Mouse (Mus musculus) hindbrain, embryonic 11.5 days (tissue): ENCODE measurements around the gene Myef2. TPM values are rescaled to one million over a fixed set of nuclear protein-coding genes. Genes with fewer than 3 reads are reported as not detected.
"Not testable (repeated sequence)": the region's sequence is repeated elsewhere in the genome, so short reads cannot be mapped to it uniquely, and the experiment has no call there.

Experiments
- ATAC-seq: fragments of 200-750 bp; cut with Nextera tagmentation; 2 replicates; pipeline ENCODE4 v1.8.0; 2017; ENCODE audit warnings: mild to moderate bottlenecking, moderate TSS enrichment, moderate library complexity; ENCODE audit not compliant: low FRiP score
- DNase-seq: peaks from one replicate; pipeline ENCODE4 v3.0.0-alpha.2; 2015; ENCODE audit warnings: low spot score
- H3K27ac ChIP-seq: fragments of 300-500 bp; sonication (generic); 2 replicates; pipeline ENCODE4 v1.5.1; 2014; ENCODE audit warnings: mild to moderate bottlenecking, low read depth, low read length
- H3K27me3 ChIP-seq: fragments of 300-500 bp; sonication (generic); 2 replicates; pipeline ENCODE4 v1.6.1; 2014; ENCODE audit warnings: mild to moderate bottlenecking, low read length, moderate library complexity, mixed read lengths; ENCODE audit not compliant: control insufficient read depth, insufficient read depth
- H3K36me3 ChIP-seq: fragments of 300-500 bp; sonication (generic); 2 replicates; pipeline ENCODE4 v1.6.1; 2014; ENCODE audit warnings: mild to moderate bottlenecking, low read length, moderate library complexity, mixed read lengths; ENCODE audit not compliant: control insufficient read depth, insufficient read depth
- H3K4me1 ChIP-seq: fragments of 300-500 bp; sonication (generic); replicated peaks from 2 replicates; pipeline ENCODE4 v1.6.1; 2014; ENCODE audit warnings: low read length, mixed read lengths; ENCODE audit not compliant: control insufficient read depth, insufficient read depth
- H3K4me2 ChIP-seq: fragments of 300-500 bp; sonication (generic); replicated peaks from 2 replicates; pipeline ENCODE4 v1.6.1; 2014; ENCODE audit warnings: mild to moderate bottlenecking, low read depth, low read length
- H3K4me3 ChIP-seq: fragments of 300-500 bp; sonication (generic); 2 replicates; pipeline ENCODE4 v1.5.1; 2014; ENCODE audit warnings: low read depth, low read length
- H3K9ac ChIP-seq: fragments of 300-500 bp; sonication (generic); 2 replicates; pipeline ENCODE4 v1.6.1; 2014; ENCODE audit warnings: low read depth, low read length
- H3K9me3 ChIP-seq: fragments of 300-500 bp; sonication (generic); 2 replicates; pipeline ENCODE4 v1.6.1; 2016; ENCODE audit warnings: low read length; ENCODE audit not compliant: control insufficient read depth
- WGBS: fragments of 180-500 bp; shearing (Covaris S2); extraction: QIAGEN DNeasy Blood & Tissue Kit; methylation state at CpG from one replicate; pipeline ENCODE4 v1.1.7; 2014; 5-methylcytosine and 5-hydroxymethylcytosine counted together
- polyA plus RNA-seq: library from polyadenylated mRNA; unstranded; fragments of >200 nt; fragmentation: Nextera tagmentation; extraction: Ambion mirVana; gene quantifications from 2 replicates; pipeline ENCODE4 v1.2.1, GENCODE M21; 2014

Gene Myef2
- polyA plus RNA-seq, 1 experiment from 2014 or later, result 261 TPM

GRCm38 (mm10) chr2:125126792-125127191, 3.3 kb upstream of the Myef2 start:
- WGBS, result 83% methylated on average over 3 of the region's 3 CpGs
- H3K4me2 ChIP-seq, result no peak overlapping the region
- DNase-seq, result no peak

GRCm38 (mm10) chr2:125125824-125126223, 2.4 kb upstream of the Myef2 start:
- Histone ChIP-seq H3K9me3 (no peaks in the 10 kb centered on the region), H3K27ac (no peak overlapping the region), H3K9ac (no peak overlapping the region), H3K4me1 (no peaks in the 10 kb centered on the region; the same call in 1 of the 2 replicates), H3K4me3 (no peak overlapping the region), H3K27me3 (no peaks in the 10 kb centered on the region), H3K4me2 (no peak overlapping the region), H3K36me3 (no peaks in the 10 kb centered on the region)
- DNase-seq (no peak), ATAC-seq (no peak)
- 36% methylated on average over 4 of the region's 4 CpGs for WGBS

More at GRCm38 (mm10) chr2:125126792-125127191, 3.3 kb upstream of the Myef2 start:
- ATAC-seq, result no peak
- Histone ChIP-seq H3K27ac (no peak overlapping the region), H3K9ac (no peak overlapping the region), H3K27me3 (no peaks in the 10 kb centered on the region), H3K9me3 (no peaks in the 10 kb centered on the region), H3K36me3 (no peaks in the 10 kb centered on the region), H3K4me3 (no peak overlapping the region), H3K4me1 (no peaks in the 10 kb centered on the region)

GRCm38 (mm10) chr2:125122624-125123476, 611 bp downstream of the Myef2 start:
- Histone ChIP-seq H3K27me3 (no peaks in the 10 kb centered on the region), H3K4me1 (no peaks in the 10 kb centered on the region; the same call in 1 of the 2 replicates), H3K36me3 (no peaks in the 10 kb centered on the region), H3K4me3 (peak overlapping the region; percentile 78), H3K27ac (peak overlapping the region; percentile 91), H3K4me2 (peak overlapping the region; percentile 53), H3K9me3 (no peaks in the 10 kb centered on the region), H3K9ac (peak overlapping the region; percentile 97)
- DNase-seq (peak; percentile 69), ATAC-seq (peak; percentile 86)
- WGBS, result under 1% methylated on average over 23 of the region's 59 CpGs

GRCm38 (mm10) chr2:125122288-125122623, 1.2 kb downstream of the Myef2 start:
- WGBS, result 9% methylated on average over 4 of the region's 4 CpGs
- Histone ChIP-seq H3K9ac (peak overlapping the region; percentile 97), H3K27me3 (no peaks in the 10 kb centered on the region), H3K4me3 (peak overlapping the region; percentile 78), H3K4me2 (peak overlapping the region; percentile 53), H3K27ac (peak overlapping the region; percentile 91), H3K9me3 (no peaks in the 10 kb centered on the region), H3K4me1 (no peaks in the 10 kb centered on the region; the same call in 1 of the 2 replicates), H3K36me3 (no peaks in the 10 kb centered on the region)
- DNase-seq (no peak), ATAC-seq (no peak)

- Histone ChIP-seq H3K9ac (no peak overlapping the region), H3K4me1 (no peaks in the 10 kb centered on the region; the same call in 1 of the 2 replicates), H3K9me3 (no peaks in the 10 kb centered on the region), H3K4me2 (no peak overlapping the region), H3K27me3 (no peaks in the 10 kb centered on the region), H3K36me3 (peaks cover 2% of the 10 kb centered on the region; the same call in 1 of the 2 replicates), H3K27ac (no peak overlapping the region), H3K4me3 (no peak overlapping the region)
- DNase-seq (no peak), ATAC-seq (no peak)
- WGBS, result 72% methylated on average over 6 of the region's 6 CpGs
Measured at GRCm38 (mm10) chr2:125119381-125120110, 3.9 kb downstream of the Myef2 start.

GRCm38 (mm10) chr2:125106536-125106935, 16.9 kb downstream of the Myef2 start:
- H3K27ac ChIP-seq, H3K9me3 ChIP-seq, H3K9ac ChIP-seq, H3K4me2 ChIP-seq, ATAC-seq, H3K4me1 ChIP-seq, H3K27me3 ChIP-seq, H3K4me3 ChIP-seq, DNase-seq: not testable (repeated sequence)
- 91% methylated on average over 4 of the region's 4 CpGs for WGBS
- H3K36me3 ChIP-seq, result peaks cover 11% of the 10 kb centered on the region

- peaks cover 11% of the 10 kb centered on the region for H3K36me3 ChIP-seq
- H3K9me3 ChIP-seq, H3K27ac ChIP-seq, H3K9ac ChIP-seq, DNase-seq, ATAC-seq, H3K4me1 ChIP-seq, H3K27me3 ChIP-seq, H3K4me3 ChIP-seq, H3K4me2 ChIP-seq: not testable (repeated sequence)
- WGBS, result 96% methylated on average over 13 of the region's 13 CpGs
Measured at GRCm38 (mm10) chr2:125104491-125104890, 19.0 kb downstream of the Myef2 start.

- H3K36me3 ChIP-seq, H3K27ac ChIP-seq, H3K9ac ChIP-seq, H3K4me1 ChIP-seq, H3K4me2 ChIP-seq, ATAC-seq, H3K27me3 ChIP-seq, H3K9me3 ChIP-seq, H3K4me3 ChIP-seq, DNase-seq: not testable (repeated sequence)
- 87% methylated on average over 3 of the region's 3 CpGs for WGBS
Measured at GRCm38 (mm10) chr2:125092123-125092522, 31.3 kb downstream of the Myef2 start.
